Mouse (Mus musculus): ENCODE measurements around the gene Aspscr1. TPM values are rescaled to one million over a fixed set of nuclear protein-coding genes. Genes with fewer than 3 reads are reported as not detected.
"Not testable (repeated sequence)": the region's sequence is repeated elsewhere in the genome, so short reads cannot be mapped to it uniquely, and the experiment has no call there.

Gene Aspscr1
- polyA plus RNA-seq, 1 experiment from 2014 or later, result 123 TPM

- no peaks in the 10 kb centered on the region for H3K9me3 ChIP-seq
- no peak overlapping the region for H3K4me3 ChIP-seq
- peaks cover 15% of the 10 kb centered on the region for H3K4me1 ChIP-seq
- H3K9ac ChIP-seq, result no peak overlapping the region
- no peak overlapping the region for H3K4me2 ChIP-seq
- peaks cover 47% of the 10 kb centered on the region for H3K27me3 ChIP-seq
- 58% methylated on average over 3 of the region's 3 CpGs for WGBS
- no peak overlapping the region for H3K27ac ChIP-seq
- H3K36me3 ChIP-seq, result no peaks in the 10 kb centered on the region
- no peak for ATAC-seq (ENCODE audit: insufficient number of reproducible peaks, insufficient read depth, low FRiP score, low TSS enrichment, low read depth)
Observed at GRCm38 (mm10) chr11:120665406-120665805, 7.4 kb upstream of the Aspscr1 start.

GRCm38 (mm10) chr11:120666617-120667016 is 6.2 kb upstream of the Aspscr1 start:
- ATAC-seq (ENCODE audit: insufficient number of reproducible peaks, insufficient read depth, low FRiP score, low TSS enrichment, low read depth), result no peak
- Histone ChIP-seq H3K9me3 (no peaks in the 10 kb centered on the region), H3K27ac (no peak overlapping the region), H3K27me3 (peaks cover 35% of the 10 kb centered on the region), H3K36me3 (no peaks in the 10 kb centered on the region), H3K4me3 (0 out of 2 replicates have a peak overlapping the region, but pooled peaks have one; percentile 7), H3K9ac (peak overlapping the region; percentile 51), H3K4me2 (peak overlapping the region; percentile 24; the same call in 1 of the 2 replicates), H3K4me1 (peaks cover 9% of the 10 kb centered on the region)
- 1% methylated on average over 3 of the region's 3 CpGs for WGBS

GRCm38 (mm10) chr11:120673594-120674122 is 885 bp downstream of the Aspscr1 start:
- peak overlapping the region; percentile 87 for H3K4me2 ChIP-seq
- peak overlapping the region; percentile 91 for H3K27ac ChIP-seq
- H3K4me3 ChIP-seq, result peak overlapping the region; percentile 74
- H3K9ac ChIP-seq, result peak overlapping the region; percentile 85
- ATAC-seq (ENCODE audit: insufficient number of reproducible peaks, insufficient read depth, low FRiP score, low TSS enrichment, low read depth), result no peak
- peaks cover 13% of the 10 kb centered on the region for H3K4me1 ChIP-seq
- WGBS, result 44% methylated on average over 12 of the region's 12 CpGs
- H3K9me3 ChIP-seq, result no peaks in the 10 kb centered on the region
- peaks cover 25% of the 10 kb centered on the region for H3K36me3 ChIP-seq
- no peaks in the 10 kb centered on the region for H3K27me3 ChIP-seq

- not testable (repeated sequence) for H3K27ac ChIP-seq; H3K9ac ChIP-seq; H3K27me3 ChIP-seq; H3K9me3 ChIP-seq; H3K4me3 ChIP-seq; H3K4me2 ChIP-seq; ATAC-seq (ENCODE audit: insufficient number of reproducible peaks, insufficient read depth, low FRiP score, low TSS enrichment, low read depth)
- peaks cover 13% of the 10 kb centered on the region for H3K4me1 ChIP-seq
- peaks cover 47% of the 10 kb centered on the region for H3K36me3 ChIP-seq
- 86% methylated on average over 5 of the region's 5 CpGs for WGBS
Observed at GRCm38 (mm10) chr11:120675875-120676274, 3.1 kb downstream of the Aspscr1 start.

GRCm38 (mm10) chr11:120676951-120677350 is 4.2 kb downstream of the Aspscr1 start:
- H3K4me3 ChIP-seq, result no peak overlapping the region
- no peak overlapping the region for H3K9ac ChIP-seq
- no peaks in the 10 kb centered on the region for H3K9me3 ChIP-seq
- peaks cover 53% of the 10 kb centered on the region for H3K36me3 ChIP-seq
- H3K4me1 ChIP-seq, result peaks cover 13% of the 10 kb centered on the region
- no peak overlapping the region for H3K27ac ChIP-seq
- H3K4me2 ChIP-seq, result no peak overlapping the region
- ATAC-seq (ENCODE audit: insufficient number of reproducible peaks, insufficient read depth, low FRiP score, low TSS enrichment, low read depth), result no peak
- WGBS, result 90% methylated on average over 4 of the region's 4 CpGs
- no peaks in the 10 kb centered on the region for H3K27me3 ChIP-seq

GRCm38 (mm10) chr11:120679909-120680308 is 7.1 kb downstream of the Aspscr1 start:
- ATAC-seq (ENCODE audit: insufficient number of reproducible peaks, insufficient read depth, low FRiP score, low TSS enrichment, low read depth), result no peak

GRCm38 (mm10) chr11:120682683-120683082 is 9.9 kb downstream of the Aspscr1 start:
- Histone ChIP-seq H3K27ac (no peak overlapping the region), H3K4me3 (no peak overlapping the region), H3K9me3 (no peaks in the 10 kb centered on the region), H3K9ac (no peak overlapping the region), H3K4me1 (peaks cover 23% of the 10 kb centered on the region), H3K36me3 (peaks cover 76% of the 10 kb centered on the region), H3K4me2 (no peak overlapping the region), H3K27me3 (no peaks in the 10 kb centered on the region)
- WGBS, result 91% methylated on average over 5 of the region's 5 CpGs
- no peak for ATAC-seq (ENCODE audit: insufficient number of reproducible peaks, insufficient read depth, low FRiP score, low TSS enrichment, low read depth)

More at GRCm38 (mm10) chr11:120679909-120680308, 7.1 kb downstream of the Aspscr1 start:
- H3K27ac ChIP-seq, result no peak overlapping the region
- no peaks in the 10 kb centered on the region for H3K27me3 ChIP-seq
- H3K4me1 ChIP-seq, result 0 out of 2 replicates have a peak, but pooled peaks cover 5% of the 10 kb centered on the region
- no peak overlapping the region for H3K4me2 ChIP-seq
- peaks cover 72% of the 10 kb centered on the region for H3K36me3 ChIP-seq
- 79% methylated on average over 3 of the region's 3 CpGs for WGBS
- no peak overlapping the region for H3K4me3 ChIP-seq
- H3K9me3 ChIP-seq, result no peaks in the 10 kb centered on the region
- no peak overlapping the region for H3K9ac ChIP-seq

- ATAC-seq (ENCODE audit: insufficient number of reproducible peaks, insufficient read depth, low FRiP score, low TSS enrichment, low read depth), result no peak
- no peak overlapping the region for H3K9ac ChIP-seq
- no peak overlapping the region for H3K4me3 ChIP-seq
- H3K9me3 ChIP-seq, result no peaks in the 10 kb centered on the region
- H3K27ac ChIP-seq, result no peak overlapping the region
- H3K36me3 ChIP-seq, result peaks cover 76% of the 10 kb centered on the region
- 89% methylated on average over 3 of the region's 3 CpGs for WGBS
- H3K4me1 ChIP-seq, result peaks cover 23% of the 10 kb centered on the region
- H3K4me2 ChIP-seq, result no peak overlapping the region
- no peaks in the 10 kb centered on the region for H3K27me3 ChIP-seq
Observed at GRCm38 (mm10) chr11:120683536-120683935, 10.8 kb downstream of the Aspscr1 start.

GRCm38 (mm10) chr11:120684086-120684485 is 11.3 kb downstream of the Aspscr1 start:
- H3K4me2 ChIP-seq, result no peak overlapping the region
- H3K4me1 ChIP-seq, result peaks cover 23% of the 10 kb centered on the region
- no peaks in the 10 kb centered on the region for H3K27me3 ChIP-seq
- no peak for ATAC-seq (ENCODE audit: insufficient number of reproducible peaks, insufficient read depth, low FRiP score, low TSS enrichment, low read depth)
- H3K4me3 ChIP-seq, result no peak overlapping the region
- no peak overlapping the region for H3K9ac ChIP-seq
- H3K27ac ChIP-seq, result no peak overlapping the region
- no peaks in the 10 kb centered on the region for H3K9me3 ChIP-seq
- WGBS, result 63% methylated on average over 2 of the region's 2 CpGs
- H3K36me3 ChIP-seq, result peaks cover 77% of the 10 kb centered on the region

GRCm38 (mm10) chr11:120684660-120685059 is 11.9 kb downstream of the Aspscr1 start:
- peaks cover 77% of the 10 kb centered on the region for H3K36me3 ChIP-seq
- H3K9me3 ChIP-seq, result no peaks in the 10 kb centered on the region
- no peak for ATAC-seq (ENCODE audit: insufficient number of reproducible peaks, insufficient read depth, low FRiP score, low TSS enrichment, low read depth)
- H3K4me1 ChIP-seq, result peaks cover 23% of the 10 kb centered on the region
- no peak overlapping the region for H3K9ac ChIP-seq
- 81% methylated on average over 2 of the region's 2 CpGs for whole genome bisulfite sequencing
- no peak overlapping the region for H3K4me3 ChIP-seq
- H3K27me3 ChIP-seq, result no peaks in the 10 kb centered on the region
- no peak overlapping the region for H3K4me2 ChIP-seq
- H3K27ac ChIP-seq, result no peak overlapping the region

- 70% methylated on average over 20 of the region's 20 CpGs for WGBS
- Histone ChIP-seq H3K9me3 (no peaks in the 10 kb centered on the region), H3K27ac (peak overlapping the region; percentile 89), H3K9ac (peak overlapping the region; percentile 32; the same call in 1 of the 2 replicates), H3K4me2 (peak overlapping the region; percentile 22), H3K4me3 (no peak overlapping the region), H3K4me1 (peaks cover 23% of the 10 kb centered on the region), H3K27me3 (no peaks in the 10 kb centered on the region), H3K36me3 (peaks cover 74% of the 10 kb centered on the region)
- no peak for ATAC-seq (ENCODE audit: insufficient number of reproducible peaks, insufficient read depth, low FRiP score, low TSS enrichment, low read depth)
Observed at GRCm38 (mm10) chr11:120686650-120687272, 14.0 kb downstream of the Aspscr1 start.

GRCm38 (mm10) chr11:120689365-120689764 is 16.6 kb downstream of the Aspscr1 start:
- Histone ChIP-seq H3K4me2 (no peak overlapping the region), H3K27me3 (no peaks in the 10 kb centered on the region), H3K27ac (no peak overlapping the region), H3K4me3 (no peak overlapping the region), H3K9ac (no peak overlapping the region), H3K9me3 (no peaks in the 10 kb centered on the region), H3K36me3 (peaks cover 79% of the 10 kb centered on the region), H3K4me1 (peaks cover 23% of the 10 kb centered on the region)
- ATAC-seq (ENCODE audit: insufficient number of reproducible peaks, insufficient read depth, low FRiP score, low TSS enrichment, low read depth), result no peak
- WGBS, result 77% methylated on average over 3 of the region's 3 CpGs

Measured in embryonic facial prominence, embryonic 13.5 days (tissue).